Mouse (Mus musculus) embryonic facial prominence, embryonic 13.5 days (tissue): ENCODE measurements around the gene Scrn2. TPM values are rescaled to one million over a fixed set of nuclear protein-coding genes. Genes with fewer than 3 reads are reported as not detected.

Source experiments
- ATAC-seq: fragments of 200-750 bp; cut with Nextera tagmentation; 2 replicates; pipeline ENCODE4 v1.8.0; 2017; ENCODE audit warnings: low read depth; ENCODE audit not compliant: insufficient number of reproducible peaks, insufficient read depth, low FRiP score, low TSS enrichment
- H3K27ac ChIP-seq: fragments of 300-500 bp; sonication (generic); 2 replicates; pipeline ENCODE4 v1.5.1; 2015; ENCODE audit warnings: moderate library complexity, mild to moderate bottlenecking, inconsistent platforms
- H3K27me3 ChIP-seq: fragments of 300-500 bp; sonication (generic); 2 replicates; pipeline ENCODE4 v1.6.1; 2015; ENCODE audit warnings: mild to moderate bottlenecking, inconsistent platforms
- H3K36me3 ChIP-seq: fragments of 300-500 bp; sonication (generic); 2 replicates; pipeline ENCODE4 v1.6.1; 2015; ENCODE audit warnings: mild to moderate bottlenecking, inconsistent platforms
- H3K4me1 ChIP-seq: fragments of 300-500 bp; sonication (generic); 2 replicates; pipeline ENCODE4 v1.6.1; 2015; ENCODE audit warnings: inconsistent platforms
- H3K4me2 ChIP-seq: fragments of 300-500 bp; sonication (generic); 2 replicates; pipeline ENCODE4 v1.6.1; 2015; ENCODE audit warnings: moderate library complexity, mild to moderate bottlenecking, inconsistent platforms
- H3K4me3 ChIP-seq: fragments of 300-500 bp; sonication (generic); 2 replicates; pipeline ENCODE4 v1.5.1; 2015; ENCODE audit warnings: mild to moderate bottlenecking, inconsistent platforms
- H3K9ac ChIP-seq: fragments of 300-500 bp; sonication (generic); 2 replicates; pipeline ENCODE4 v1.6.1; 2015; ENCODE audit warnings: mild to moderate bottlenecking, inconsistent platforms
- H3K9me3 ChIP-seq: fragments of 300-500 bp; sonication (generic); 2 replicates; pipeline ENCODE4 v1.6.1; 2016; ENCODE audit warnings: inconsistent platforms
- WGBS: fragments of 180-500 bp; shearing (Covaris S2); methylation state at CpG from one replicate; pipeline ENCODE4 v1.1.7; 2015; ENCODE audit warnings: mixed read lengths; 5-methylcytosine and 5-hydroxymethylcytosine counted together
- polyA plus RNA-seq: library from polyadenylated mRNA; unstranded; fragments of >200 nt; fragmentation: Nextera tagmentation; extraction: Ambion mirVana; gene quantifications from 2 replicates; pipeline ENCODE4 v1.2.1, GENCODE M21; 2015

Scrn2 gene
- polyA plus RNA-seq, 1 experiment from 2014 or later, result 30.6 TPM

- Histone ChIP-seq H3K4me1 (peaks cover 19% of the 10 kb centered on the region), H3K4me3 (no peak overlapping the region), H3K4me2 (no peak overlapping the region), H3K27me3 (peaks cover 74% of the 10 kb centered on the region), H3K36me3 (no peaks in the 10 kb centered on the region), H3K27ac (no peak overlapping the region), H3K9me3 (no peaks in the 10 kb centered on the region), H3K9ac (no peak overlapping the region)
- WGBS, result 71% methylated on average over 15 of the region's 15 CpGs
- ATAC-seq, result no peak
Observed at GRCm38 (mm10) chr11:96995836-96996772, 33.6 kb upstream of the Scrn2 start.

GRCm38 (mm10) chr11:96996773-96997379 lies 32.9 kb upstream of the Scrn2 start:
- peak overlapping the region; percentile 62 for H3K4me2 ChIP-seq
- no peak overlapping the region for H3K27ac ChIP-seq
- peaks cover 19% of the 10 kb centered on the region for H3K4me1 ChIP-seq
- H3K36me3 ChIP-seq, result no peaks in the 10 kb centered on the region
- no peak for ATAC-seq
- H3K9ac ChIP-seq, result peak overlapping the region; percentile 67
- peak overlapping the region; percentile 38 for H3K4me3 ChIP-seq
- no peaks in the 10 kb centered on the region for H3K9me3 ChIP-seq
- 12% methylated on average over 17 of the region's 17 CpGs for WGBS
- H3K27me3 ChIP-seq, result peaks cover 82% of the 10 kb centered on the region

GRCm38 (mm10) chr11:96997380-96997956 lies 32.3 kb upstream of the Scrn2 start:
- peak overlapping the region; percentile 38 for H3K4me3 ChIP-seq
- no peaks in the 10 kb centered on the region for H3K36me3 ChIP-seq
- peak overlapping the region; percentile 67 for H3K9ac ChIP-seq
- H3K4me1 ChIP-seq, result peaks cover 19% of the 10 kb centered on the region
- H3K4me2 ChIP-seq, result peak overlapping the region; percentile 62
- ATAC-seq, result no peak
- H3K9me3 ChIP-seq, result no peaks in the 10 kb centered on the region
- H3K27ac ChIP-seq, result no peak overlapping the region
- H3K27me3 ChIP-seq, result peaks cover 82% of the 10 kb centered on the region
- 5% methylated on average over 30 of the region's 30 CpGs for WGBS

- Histone ChIP-seq H3K27ac (no peak overlapping the region), H3K4me3 (no peak overlapping the region), H3K9me3 (no peaks in the 10 kb centered on the region), H3K27me3 (peaks cover 65% of the 10 kb centered on the region), H3K9ac (no peak overlapping the region), H3K4me1 (peaks cover 7% of the 10 kb centered on the region), H3K4me2 (no peak overlapping the region), H3K36me3 (no peaks in the 10 kb centered on the region)
- ATAC-seq, result no peak
- 25% methylated on average over 5 of the region's 5 CpGs for WGBS
Observed at GRCm38 (mm10) chr11:97003170-97003569, 26.6 kb upstream of the Scrn2 start.

GRCm38 (mm10) chr11:97007093-97007794 lies 22.5 kb upstream of the Scrn2 start:
- Histone ChIP-seq H3K27me3 (peaks cover 64% of the 10 kb centered on the region), H3K4me1 (peaks cover 10% of the 10 kb centered on the region), H3K36me3 (no peaks in the 10 kb centered on the region), H3K4me3 (no peak overlapping the region), H3K9ac (no peak overlapping the region), H3K27ac (no peak overlapping the region), H3K9me3 (no peaks in the 10 kb centered on the region), H3K4me2 (no peak overlapping the region)
- WGBS, result 55% methylated on average over 9 of the region's 9 CpGs
- no peak for ATAC-seq

GRCm38 (mm10) chr11:97009198-97009790 lies 20.4 kb upstream of the Scrn2 start:
- H3K4me2 ChIP-seq, result no peak overlapping the region
- H3K27me3 ChIP-seq, result peaks cover 64% of the 10 kb centered on the region
- ATAC-seq, result no peak
- no peak overlapping the region for H3K9ac ChIP-seq
- no peaks in the 10 kb centered on the region for H3K36me3 ChIP-seq
- WGBS, result 53% methylated on average over 8 of the region's 8 CpGs
- peaks cover 10% of the 10 kb centered on the region for H3K4me1 ChIP-seq
- no peaks in the 10 kb centered on the region for H3K9me3 ChIP-seq
- no peak overlapping the region for H3K4me3 ChIP-seq
- H3K27ac ChIP-seq, result no peak overlapping the region

- Histone ChIP-seq H3K9me3 (no peaks in the 10 kb centered on the region), H3K36me3 (no peaks in the 10 kb centered on the region), H3K27me3 (peaks cover 91% of the 10 kb centered on the region), H3K27ac (no peak within 1 kb of the TSS), H3K4me2 (no peak within 1 kb of the TSS), H3K9ac (no peak within 1 kb of the TSS), H3K4me3 (no peak within 1 kb of the TSS), H3K4me1 (peaks cover 9% of the 10 kb centered on the region)
- WGBS, result 36% methylated on average over 8 of the region's 8 CpGs
- no peak for ATAC-seq
Observed at GRCm38 (mm10) chr11:97013121-97013670, 16.5 kb upstream of the Scrn2 start, which contains the start of gene Sp6. Sp6 (plus strand) TSS chr11:97013394.

- no peak for ATAC-seq
- peak overlapping the region; percentile 61; the same call in 1 of the 2 replicates for H3K9ac ChIP-seq
- H3K27me3 ChIP-seq, result peaks cover 96% of the 10 kb centered on the region
- H3K4me2 ChIP-seq, result peak overlapping the region; percentile 63
- H3K36me3 ChIP-seq, result no peaks in the 10 kb centered on the region
- H3K27ac ChIP-seq, result no peak overlapping the region
- no peaks in the 10 kb centered on the region for H3K9me3 ChIP-seq
- under 1% methylated on average over 36 of the region's 36 CpGs for WGBS
- peaks cover 42% of the 10 kb centered on the region for H3K4me1 ChIP-seq
- H3K4me3 ChIP-seq, result peak overlapping the region; percentile 44
Observed at GRCm38 (mm10) chr11:97017696-97018582, 11.8 kb upstream of the Scrn2 start.

GRCm38 (mm10) chr11:97018583-97019344 lies 11.0 kb upstream of the Scrn2 start:
- peak overlapping the region; percentile 61 for H3K9ac ChIP-seq
- H3K27ac ChIP-seq, result no peak overlapping the region
- H3K27me3 ChIP-seq, result peaks cover 96% of the 10 kb centered on the region
- H3K4me1 ChIP-seq, result peaks cover 42% of the 10 kb centered on the region
- H3K4me2 ChIP-seq, result peak overlapping the region; percentile 63
- no peaks in the 10 kb centered on the region for H3K36me3 ChIP-seq
- H3K4me3 ChIP-seq, result peak overlapping the region; percentile 44
- ATAC-seq, result 0 out of 2 replicates have a peak, but pooled peaks have one; percentile 28
- H3K9me3 ChIP-seq, result no peaks in the 10 kb centered on the region
- 1% methylated on average over 66 of the region's 68 CpGs for WGBS
